Mouse (Mus musculus) adrenal gland, postnatal 25 days (tissue): ENCODE results near the gene Zfp697. TPM values are rescaled to one million over a fixed set of nuclear protein-coding genes. Genes with fewer than 3 reads are reported as not detected.
"Not testable (repeated sequence)": the region's sequence is repeated elsewhere in the genome, so short reads cannot be mapped to it uniquely, and the experiment has no call there.

Experiments used
- DNase-seq: peaks from one replicate; pipeline ENCODE4 v3.0.0; 2021; ENCODE audit warnings: mixed read lengths
- total RNA-seq: library from RNA; stranded (reverse); gene quantifications from 2 replicates; pipeline ENCODE4 v1.2.3, GENCODE M21; 2021

The Zfp697 gene
- total RNA-seq, 1 experiment from 2014 or later: 6.1 TPM

DNA sequence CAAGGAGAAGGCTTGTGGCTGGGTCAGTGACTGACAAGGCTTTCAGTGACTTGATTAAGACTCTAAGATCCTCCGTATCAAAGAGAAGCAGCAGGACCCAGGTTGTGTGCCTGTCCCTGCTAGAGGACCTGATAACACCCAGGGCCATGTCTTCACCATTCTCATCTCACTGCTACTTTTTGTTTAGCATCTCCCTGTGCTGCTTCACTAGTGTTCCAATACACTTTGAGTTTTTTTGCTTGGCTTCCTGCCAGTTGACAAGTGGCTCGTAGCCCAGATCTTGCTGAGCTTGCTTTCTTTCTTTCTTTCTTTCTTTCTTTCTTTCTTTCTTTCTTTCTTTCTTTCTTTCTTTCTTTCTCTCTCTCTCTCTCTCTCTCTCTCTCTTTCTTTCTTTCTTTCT is 140.5 kb downstream of the Zfp697 start:
- not testable (repeated sequence) for DNase-seq

DNA sequence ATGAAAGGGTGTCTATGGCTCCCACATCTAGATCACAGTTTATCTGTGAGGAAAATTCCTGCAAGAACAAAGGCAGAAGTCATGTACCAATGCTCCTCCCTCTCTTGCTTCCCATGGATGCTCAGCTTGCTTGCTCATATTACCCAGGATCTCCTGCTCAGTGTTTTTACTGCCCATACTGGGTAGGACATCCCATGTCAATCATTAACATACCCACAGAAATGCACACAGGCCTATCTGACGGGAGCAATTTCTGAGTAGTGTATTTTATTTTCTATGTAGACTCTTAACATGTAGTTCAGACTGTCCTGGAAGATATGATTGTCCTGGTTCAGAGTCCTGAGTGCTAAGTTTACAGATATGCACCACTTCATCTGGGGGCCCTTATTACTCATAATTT is 142.3 kb downstream of the Zfp697 start:
- not testable (repeated sequence) for DNase-seq

DNA sequence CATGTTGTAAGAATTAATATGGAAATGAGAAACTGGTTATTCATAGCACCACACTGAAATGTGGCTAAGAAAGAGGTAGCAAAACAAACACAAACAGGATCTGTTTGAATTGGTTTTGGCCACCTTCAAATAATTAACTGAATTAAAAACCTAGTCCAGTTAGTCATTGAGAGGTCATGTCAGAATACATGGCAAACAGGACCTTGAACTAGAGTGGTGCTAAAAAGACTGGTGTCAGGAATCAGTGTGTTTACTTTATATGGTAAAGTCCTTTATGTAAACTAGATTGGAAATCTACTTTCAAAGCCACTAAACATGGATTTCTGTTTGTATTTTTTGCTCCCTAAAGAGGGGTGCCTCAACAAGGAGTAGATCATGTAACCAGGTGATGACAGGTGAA is 142.7 kb downstream of the Zfp697 start:
- DNase-seq: not testable (repeated sequence)

DNA sequence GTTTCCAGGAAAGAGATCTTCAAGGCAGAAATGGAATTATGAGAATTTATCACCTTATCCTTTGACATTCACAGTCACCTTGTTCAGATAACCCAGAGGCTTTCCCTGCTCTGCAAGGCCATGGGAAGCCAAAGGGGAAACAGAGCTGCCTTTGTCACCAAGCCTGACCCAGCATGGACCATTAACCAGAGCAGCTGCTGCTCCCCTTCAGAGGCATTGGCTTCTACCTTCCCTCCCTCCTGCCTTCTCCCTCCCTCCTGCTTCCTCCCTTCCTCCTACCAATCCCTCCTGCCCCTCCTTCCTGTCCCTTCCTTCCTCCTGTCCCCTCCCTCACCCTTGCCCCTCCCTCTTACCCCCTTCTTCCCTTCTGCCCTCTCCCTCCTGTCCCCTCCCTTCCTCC is 165.4 kb downstream of the Zfp697 start:
- DNase-seq: not testable (repeated sequence)

DNA sequence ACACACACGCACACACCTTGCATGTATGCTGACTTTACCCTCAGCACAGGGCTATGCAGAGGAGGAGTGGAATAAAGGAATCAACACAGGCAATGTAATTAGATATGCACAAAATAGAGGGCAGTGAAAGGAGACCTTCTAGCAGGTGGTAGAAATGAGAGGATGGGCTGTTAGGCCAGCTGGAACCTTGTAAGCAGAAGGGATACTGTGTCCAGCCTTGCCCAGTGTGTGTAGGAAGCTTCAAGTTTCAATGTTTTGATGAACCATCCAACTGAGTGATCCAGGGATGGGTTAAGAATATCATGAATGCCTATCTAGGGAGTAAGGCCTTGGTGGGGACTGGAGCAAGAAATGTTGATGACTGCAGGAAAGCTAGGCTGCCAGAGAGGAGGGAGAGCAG is 166.2 kb downstream of the Zfp697 start:
- DNase-seq: not testable (repeated sequence)

DNA sequence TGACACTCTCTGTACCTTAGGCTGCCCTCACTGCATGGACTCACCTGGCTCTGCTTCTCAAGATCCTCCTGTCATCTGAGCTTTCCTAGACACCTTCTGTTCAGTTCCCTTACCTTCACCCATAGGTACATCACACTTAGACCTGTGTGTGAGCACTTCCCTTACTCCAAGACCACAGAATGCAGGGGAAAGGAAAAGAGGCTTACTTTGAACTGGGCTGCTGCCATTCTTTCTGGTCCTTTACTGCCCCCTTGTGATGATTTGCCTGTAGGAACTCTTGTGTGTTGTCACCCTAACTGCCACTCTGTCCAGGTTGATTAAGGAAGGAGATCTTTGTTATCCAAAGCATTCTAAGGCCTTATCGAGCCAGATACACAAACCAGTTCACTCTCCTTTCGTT is 168.0 kb downstream of the Zfp697 start:
- not testable (repeated sequence) for DNase-seq

DNA sequence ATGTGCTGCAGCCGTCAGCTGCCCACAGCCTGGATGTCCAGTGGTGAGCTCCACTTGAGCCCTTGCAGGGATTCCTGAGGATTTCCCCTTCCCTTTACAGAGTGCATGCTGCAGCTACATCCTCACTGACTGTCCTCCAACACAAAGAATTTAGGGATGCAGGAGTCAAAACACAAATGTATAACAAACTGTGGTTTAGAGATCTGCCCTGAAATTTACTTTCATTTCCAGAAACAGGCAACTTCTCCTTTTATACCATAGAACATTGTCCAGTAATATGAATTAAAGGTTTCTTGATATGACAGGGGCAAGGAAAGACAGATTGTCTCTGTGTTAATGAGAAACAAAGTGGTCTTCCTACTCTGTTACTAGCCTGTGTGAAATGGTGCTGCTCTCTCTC is 168.6 kb downstream of the Zfp697 start:
- not testable (repeated sequence) for DNase-seq

DNA sequence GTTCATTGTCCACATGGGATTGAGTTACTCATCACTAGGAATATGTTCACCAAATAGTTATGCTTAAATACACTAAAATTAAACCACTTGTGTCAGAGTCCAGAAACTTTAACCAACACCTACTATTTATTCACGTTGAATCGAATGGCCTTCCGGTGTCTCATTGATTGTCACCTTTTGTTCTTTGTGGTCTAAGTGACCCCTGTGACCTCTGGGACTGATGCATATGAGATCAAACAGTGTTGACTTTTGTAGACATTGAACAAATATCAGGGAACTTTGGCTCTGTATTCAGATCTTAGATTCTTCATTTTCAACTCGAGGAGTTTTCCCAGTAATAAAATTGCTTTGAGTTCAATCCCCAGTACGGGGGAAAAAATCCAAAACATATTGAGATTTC is 178.4 kb downstream of the Zfp697 start:
- DNase-seq: not testable (repeated sequence)

DNA sequence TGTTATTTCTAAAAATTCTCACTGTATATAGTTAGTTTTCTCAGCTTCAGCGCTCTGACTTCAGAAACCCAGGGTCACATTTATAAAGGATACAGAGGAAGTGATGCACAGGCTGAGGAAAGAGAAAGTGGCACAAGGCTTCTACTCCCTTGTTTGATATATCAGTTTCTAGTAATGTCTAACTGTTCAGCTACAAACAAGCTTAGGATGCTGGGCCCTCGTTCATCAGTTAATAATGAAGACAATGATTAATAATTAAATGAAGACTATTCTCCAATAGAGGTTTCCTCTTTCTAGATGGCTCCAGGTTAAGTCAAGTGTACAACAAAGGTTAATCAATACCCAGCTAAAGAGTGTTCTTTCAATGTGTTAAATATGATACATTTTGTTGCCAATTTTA is 181.6 kb downstream of the Zfp697 start:
- not testable (repeated sequence) for DNase-seq

DNA sequence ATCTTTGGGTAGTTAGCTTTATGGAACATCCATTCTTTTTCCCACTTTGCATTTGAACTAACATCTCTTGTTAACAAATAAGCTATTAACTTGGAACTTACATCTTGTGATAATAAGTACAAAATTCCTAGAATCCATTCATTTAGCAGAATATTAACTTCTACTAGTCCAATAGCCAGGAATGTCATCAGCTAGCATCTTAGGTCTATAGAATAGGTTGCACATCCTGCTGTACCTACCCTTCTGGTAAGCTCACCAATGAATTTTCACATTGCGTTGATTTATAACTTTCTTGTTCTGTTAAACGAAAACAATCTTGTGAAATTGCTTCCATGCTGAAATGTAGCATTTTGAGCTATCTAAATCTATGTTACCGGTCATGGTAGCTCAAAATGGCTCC is 182.6 kb downstream of the Zfp697 start:
- not testable (repeated sequence) for DNase-seq

DNA sequence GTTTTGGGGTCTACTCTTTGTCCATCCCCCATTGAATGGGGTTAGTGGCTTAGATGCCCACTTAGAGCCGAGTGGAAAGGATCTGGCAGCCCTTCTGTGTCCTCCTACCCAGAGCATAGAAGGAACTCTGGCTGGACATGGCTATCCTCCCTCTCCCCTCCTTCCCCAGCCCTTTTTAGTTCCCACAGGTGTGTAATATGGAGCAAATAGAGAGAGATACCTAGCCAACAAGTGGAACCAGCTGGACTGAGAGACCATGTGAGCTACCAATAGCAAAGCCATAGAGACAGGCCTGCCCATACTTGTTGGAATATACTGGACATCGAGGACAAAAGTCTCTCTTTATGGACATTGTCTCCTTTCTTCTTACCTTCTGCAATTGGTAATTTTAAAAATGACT is 185.5 kb downstream of the Zfp697 start:
- DNase-seq: not testable (repeated sequence)

DNA sequence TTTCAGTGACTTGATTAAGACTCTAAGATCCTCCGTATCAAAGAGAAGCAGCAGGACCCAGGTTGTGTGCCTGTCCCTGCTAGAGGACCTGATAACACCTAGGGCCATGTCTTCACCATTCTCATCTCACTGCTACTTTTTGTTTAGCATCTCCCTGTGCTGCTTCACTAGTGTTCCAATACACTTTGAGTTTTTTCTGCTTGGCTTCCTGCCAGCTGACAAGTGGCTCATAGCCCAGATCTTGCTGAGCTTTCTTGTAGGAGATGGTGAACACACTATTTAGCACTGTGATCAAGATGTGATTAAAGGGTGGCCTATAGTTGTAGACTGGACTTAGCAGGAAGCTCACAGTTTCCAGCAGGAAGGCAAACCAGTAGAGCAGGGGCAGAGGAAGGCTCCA is 198.8 kb downstream of the Zfp697 start:
- DNase-seq: peak; percentile 10

DNA sequence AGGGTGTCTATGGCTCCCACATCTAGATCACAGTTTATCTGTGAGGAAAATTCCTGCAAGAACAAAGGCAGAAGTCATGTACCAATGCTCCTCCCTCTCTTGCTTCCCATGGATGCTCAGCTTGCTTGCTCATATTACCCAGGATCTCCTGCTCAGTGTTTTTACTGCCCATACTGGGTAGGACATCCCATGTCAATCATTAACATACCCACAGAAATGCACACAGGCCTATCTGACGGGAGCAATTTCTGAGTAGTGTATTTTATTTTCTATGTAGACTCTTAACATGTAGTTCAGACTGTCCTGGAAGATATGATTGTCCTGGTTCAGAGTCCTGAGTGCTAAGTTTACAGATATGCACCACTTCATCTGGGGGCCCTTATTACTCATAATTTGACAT is 199.9 kb downstream of the Zfp697 start:
- DNase-seq: not testable (repeated sequence)

DNA sequence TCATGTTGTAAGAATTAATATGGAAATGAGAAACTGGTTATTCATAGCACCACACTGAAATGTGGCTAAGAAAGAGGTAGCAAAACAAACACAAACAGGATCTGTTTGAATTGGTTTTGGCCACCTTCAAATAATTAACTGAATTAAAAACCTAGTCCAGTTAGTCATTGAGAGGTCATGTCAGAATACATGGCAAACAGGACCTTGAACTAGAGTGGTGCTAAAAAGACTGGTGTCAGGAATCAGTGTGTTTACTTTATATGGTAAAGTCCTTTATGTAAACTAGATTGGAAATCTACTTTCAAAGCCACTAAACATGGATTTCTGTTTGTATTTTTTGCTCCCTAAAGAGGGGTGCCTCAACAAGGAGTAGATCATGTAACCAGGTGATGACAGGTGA is 200.4 kb downstream of the Zfp697 start:
- DNase-seq: not testable (repeated sequence)

DNA sequence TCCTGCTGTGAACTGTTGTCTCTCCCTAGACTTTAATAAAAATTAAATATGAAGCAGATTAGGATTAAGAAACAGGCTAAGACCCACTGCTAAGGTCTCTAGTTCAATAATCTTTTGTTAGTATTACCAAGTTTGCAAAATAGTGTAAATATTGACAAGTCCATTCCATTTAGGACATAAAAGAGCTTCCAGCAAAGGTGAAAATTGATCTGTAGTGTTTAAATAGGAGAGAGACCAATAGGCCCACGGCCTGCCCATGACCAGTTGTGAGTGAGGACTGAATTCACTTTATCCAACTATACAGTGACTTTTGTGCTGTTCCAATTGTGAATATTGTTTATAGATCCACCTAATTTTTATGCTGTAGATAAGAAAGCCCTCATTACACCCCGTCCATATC is 205.5 kb downstream of the Zfp697 start:
- no peak for DNase-seq

DNA sequence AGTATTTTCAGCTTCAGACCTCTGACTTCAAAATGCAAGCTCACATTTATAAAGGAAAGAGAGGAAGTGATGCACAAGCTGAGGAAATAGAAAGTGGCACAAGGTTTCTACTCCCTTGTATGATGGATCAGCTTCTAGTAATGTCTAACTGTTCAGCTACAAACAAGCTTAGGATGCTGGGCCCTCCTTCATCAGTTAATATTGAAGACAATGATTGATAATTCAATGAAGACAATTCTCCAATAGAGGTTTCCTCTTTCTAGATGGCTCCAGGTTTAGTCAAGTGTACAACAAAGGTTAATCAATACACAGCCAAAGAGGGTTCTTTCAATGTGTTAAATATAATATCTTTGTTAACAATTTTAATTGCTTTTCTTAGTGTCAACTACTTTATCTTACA is 206.4 kb downstream of the Zfp697 start, which contains the start of gene Gm10681:
Gm10681 (minus strand) TSS at position 101 of the 400 bp plus-strand sequence.
- DNase-seq: no peak

DNA sequence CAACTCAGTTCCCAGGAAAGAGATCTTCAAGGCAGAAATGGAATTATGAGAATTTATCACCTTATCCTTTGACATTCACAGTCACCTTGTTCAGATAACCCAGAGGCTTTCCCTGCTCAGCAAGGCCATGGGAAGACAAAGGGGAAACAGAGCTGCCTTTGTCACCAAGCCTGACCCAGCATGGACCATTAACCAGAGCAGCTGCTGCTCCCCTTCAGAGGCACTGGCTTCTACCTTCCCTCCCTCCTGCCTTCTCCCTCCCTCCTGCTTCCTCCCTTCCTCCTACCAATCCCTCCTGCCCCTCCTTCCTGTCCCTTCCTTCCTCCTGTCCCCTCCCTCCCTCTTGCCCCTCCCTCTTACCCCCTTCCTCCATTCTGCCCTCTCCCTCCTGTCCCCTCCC is 231.3 kb downstream of the Zfp697 start:
- not testable (repeated sequence) for DNase-seq

DNA sequence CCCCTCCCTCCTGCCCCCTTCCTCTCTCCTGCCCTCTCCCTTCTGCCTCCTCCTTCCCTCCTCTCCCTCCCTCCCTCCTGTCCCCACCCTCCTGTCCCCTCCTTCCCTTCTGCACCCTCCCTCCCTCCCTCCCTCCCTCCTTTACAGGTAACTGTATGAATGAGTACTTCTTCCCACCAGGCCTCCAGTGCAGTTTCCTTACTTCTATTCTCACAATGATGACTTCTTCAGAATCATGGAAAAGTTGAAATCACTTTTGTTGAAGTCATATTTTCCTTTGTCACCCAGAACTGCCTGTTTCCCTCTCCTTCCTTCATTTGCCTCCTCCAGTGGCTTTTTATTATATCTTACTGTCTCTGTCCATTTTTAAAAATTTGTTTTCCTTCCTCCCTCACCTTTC is 231.7 kb downstream of the Zfp697 start:
- DNase-seq: no peak

DNA sequence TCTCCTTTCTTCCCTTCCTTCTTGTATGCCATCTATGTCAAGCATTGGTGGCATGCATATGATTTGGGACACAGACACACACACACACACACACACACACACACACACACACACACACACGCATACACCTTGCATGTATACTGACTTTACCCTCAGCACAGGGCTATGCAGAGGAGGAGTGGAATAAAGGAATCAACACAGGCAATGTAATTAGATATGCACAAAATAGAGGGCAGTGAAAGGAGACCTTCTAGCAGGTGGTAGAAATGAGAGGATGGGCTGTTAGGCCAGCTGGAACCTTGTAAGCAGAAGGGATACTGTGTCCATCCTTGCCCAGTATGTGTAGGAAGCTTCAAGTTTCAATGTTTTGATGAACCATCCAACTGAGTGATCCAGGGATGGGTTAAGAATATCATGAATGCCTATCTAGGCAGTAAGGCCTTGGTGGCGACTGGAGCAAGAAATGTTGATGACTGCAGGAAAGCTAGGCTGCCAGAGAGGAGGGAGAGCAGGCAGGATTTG is 232.2 kb downstream of the Zfp697 start:
- DNase-seq: not testable (repeated sequence)

DNA sequence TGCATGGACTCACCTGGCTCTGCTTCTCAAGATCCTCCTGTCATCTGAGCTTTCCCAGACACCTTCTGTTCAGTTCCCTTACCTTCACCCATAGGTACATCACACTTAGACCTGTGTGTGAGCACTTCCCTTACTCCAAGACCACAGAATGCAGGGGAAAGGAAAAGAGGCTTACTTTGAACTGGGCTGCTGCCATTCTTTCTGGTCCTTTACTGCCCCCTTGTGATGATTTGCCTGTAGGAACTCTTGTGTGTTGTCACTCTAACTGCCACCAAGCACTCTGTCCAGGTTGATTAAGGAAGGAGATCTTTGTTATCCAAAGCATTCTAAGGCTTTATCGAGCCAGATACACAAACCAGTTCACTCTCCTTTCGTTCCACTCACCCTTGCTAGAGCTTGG is 234.0 kb downstream of the Zfp697 start:
- DNase-seq: not testable (repeated sequence)

DNA sequence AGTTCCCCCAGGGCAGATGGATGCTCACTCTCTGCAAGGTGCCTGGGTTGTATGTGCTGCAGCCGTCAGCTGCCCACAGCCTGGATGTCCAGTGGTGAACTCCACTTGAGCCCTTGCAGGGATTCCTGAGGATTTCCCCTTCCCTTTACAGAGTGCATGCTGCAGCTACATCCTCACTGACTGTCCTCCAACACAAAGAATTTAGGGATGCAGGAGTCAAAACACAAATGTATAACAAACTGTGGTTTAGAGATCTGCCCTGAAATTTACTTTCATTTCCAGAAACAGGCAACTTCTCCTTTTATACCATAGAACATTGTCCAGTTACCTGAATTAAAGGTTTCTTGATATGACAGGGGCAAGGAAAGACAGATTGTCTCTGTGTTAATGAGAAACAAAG is 234.5 kb downstream of the Zfp697 start:
- not testable (repeated sequence) for DNase-seq

DNA sequence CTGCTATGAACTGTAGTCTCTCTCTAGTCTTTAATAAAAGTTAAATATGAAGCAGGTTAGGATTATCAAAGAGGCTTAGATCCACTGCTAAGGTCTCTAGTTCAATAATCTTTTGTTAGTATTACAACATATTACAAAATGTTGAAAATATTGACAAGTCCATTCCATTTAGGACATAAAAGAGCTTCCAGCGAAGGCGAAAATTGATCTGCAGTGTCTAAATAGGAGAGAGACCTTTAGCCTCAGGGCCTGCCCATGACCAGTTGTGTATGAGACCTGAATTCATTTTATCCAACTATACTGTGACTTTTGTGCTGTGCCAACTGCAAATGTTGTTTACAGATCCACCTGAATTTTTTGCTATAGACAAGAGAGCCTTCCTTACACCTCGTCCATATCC is 247.4 kb downstream of the Zfp697 start:
- DNase-seq: no peak

DNA sequence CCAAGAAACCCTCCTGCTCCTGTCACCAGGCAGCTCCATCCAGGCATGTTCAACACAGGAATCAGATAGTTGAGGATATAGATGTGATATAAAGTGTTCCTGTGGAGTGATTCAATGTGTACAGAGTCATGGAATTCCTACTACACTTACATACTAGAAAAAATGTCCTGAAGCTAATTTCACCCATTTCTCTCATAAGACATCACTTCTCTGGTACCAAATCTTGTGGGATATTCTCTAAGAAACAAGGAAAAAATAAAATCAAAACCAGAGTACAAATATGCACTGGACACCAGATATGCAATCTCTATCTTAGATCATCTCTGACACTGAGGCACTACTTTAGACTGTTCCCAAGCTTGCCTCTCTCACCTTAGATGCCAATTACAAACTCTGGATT is 247.9 kb downstream of the Zfp697 start, which contains the start of gene Hsd3b5:
Hsd3b5 (minus strand) TSS at position 101 of the 400 bp plus-strand sequence.
- DNase-seq: no peak

DNA sequence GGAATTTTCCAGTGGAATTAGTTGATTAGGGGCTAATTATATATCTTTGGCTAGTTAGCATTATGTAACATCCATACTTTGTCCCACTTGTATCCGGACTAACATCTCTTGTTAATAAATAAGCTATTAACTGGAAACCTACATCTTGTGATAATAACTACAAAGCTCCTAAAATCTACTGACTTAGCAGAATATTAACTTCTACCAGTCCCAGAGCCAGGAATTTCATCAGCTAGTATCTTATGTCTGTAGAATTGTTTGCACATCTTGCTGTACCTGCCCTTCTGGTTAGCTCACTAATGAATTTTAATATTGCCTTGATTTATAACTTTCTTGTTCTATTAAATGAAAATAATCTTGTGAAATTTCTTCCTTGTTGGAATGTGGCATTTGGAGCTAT is 252.9 kb downstream of the Zfp697 start:
- no peak for DNase-seq

DNA sequence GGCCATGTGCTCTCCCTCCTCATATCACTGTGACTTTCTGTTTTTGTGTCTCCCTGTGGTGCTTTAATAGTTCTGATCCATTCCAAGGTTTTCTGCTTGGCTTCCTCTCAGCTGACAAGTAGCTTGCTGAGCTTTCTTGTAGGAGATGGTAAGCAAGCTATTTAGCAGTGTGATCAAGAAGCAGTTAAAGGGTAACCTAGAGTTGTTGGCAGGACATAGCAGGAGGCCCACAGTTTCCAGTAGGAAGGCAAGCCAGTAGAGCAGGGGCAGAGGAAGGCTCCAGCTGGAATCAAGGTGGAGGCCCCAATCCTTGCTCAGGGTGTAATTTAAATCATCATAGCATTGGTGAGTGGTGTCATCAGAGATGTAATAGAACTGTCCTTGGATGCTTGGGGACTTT is 298.5 kb downstream of the Zfp697 start:
- no peak for DNase-seq
